Mouse (Mus musculus) layer of hippocampus, adult 9-11 months (tissue): ENCODE data around the gene Il1rapl2.
"Not testable (repeated sequence)": the region's sequence is repeated elsewhere in the genome, so short reads cannot be mapped to it uniquely, and the experiment has no call there.

Source experiments
- DNase-seq: peaks from one replicate; pipeline ENCODE4 v3.0.0; 2022

Il1rapl2 gene

DNA sequence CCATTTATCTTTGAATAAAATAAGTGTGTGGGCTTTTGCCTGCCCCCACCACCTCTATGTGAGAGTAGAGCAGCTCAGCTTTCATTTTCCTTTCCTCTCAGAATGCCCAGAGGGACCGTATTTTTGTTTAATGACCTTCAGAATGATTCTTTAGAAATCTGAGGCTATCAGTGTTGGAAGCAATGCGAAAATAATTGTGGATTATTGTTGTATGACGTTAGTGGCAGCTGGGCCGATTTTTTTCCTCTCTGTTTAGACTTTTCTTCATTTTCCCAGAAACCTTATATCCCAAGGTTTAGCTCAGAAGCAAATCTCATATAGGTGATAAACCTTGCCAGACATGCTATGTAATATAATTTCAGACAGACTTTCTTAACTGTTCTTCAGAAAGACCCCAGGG, 664.2 kb downstream of the Il1rapl2 start:
- DNase-seq: no peak

DNA sequence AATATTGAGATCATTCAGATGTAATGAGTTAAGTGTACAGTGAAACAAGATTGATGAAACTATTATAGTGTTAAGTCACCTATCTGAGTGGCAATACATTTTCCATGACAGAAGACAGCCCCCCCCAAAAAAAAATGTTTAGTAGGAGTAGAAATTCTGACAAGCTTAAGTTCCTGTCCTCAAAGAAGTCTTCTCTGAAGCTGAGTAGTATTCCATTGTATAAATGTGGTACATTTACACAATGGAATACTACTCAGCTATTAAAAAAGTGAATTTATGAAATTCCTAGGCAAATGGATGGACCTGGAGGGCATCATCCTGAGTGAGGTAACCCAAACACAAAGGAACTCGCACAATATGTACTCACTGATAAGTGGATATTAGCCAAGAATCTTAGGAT, 778.3 kb downstream of the Il1rapl2 start:
- not testable (repeated sequence) for DNase-seq

DNA sequence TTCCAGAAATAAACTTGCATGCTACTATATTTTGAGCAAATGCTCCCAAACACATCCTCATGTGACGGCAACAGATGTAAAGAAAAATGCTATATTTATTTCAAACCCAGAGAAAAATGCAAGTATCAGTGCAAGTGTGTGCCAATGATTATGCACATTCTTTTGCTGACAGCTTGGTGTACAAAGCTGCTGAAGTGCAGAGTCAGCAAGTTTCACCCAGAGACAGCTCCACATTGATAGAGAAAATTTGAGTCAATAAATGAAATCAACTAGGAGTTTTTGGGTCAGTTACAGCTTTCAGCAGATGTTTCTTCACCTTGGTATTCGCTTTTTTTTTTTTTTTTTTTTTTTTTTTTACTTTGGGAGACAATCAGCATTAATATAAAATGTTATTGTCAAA, 863.4 kb downstream of the Il1rapl2 start:
- no peak for DNase-seq

DNA sequence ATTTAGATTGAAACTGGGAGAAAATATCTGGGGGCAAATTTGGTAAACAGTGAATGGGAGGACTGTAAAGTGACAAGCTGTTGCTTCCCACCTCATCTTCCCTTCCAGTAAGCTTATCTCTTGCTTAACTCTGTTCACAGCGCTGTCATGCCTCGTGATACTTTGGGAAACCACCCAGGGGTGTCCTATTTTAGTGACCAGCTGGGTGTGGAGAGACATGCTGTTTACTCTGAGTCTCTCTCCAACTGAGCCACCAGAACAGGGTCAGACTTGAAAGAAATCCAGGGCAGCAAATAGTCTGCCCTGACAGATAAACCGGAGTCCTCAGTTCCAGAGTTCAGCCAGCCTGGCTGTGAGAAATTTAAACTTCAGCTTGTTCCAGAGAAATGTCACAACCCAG, 867.5 kb downstream of the Il1rapl2 start:
- no peak for DNase-seq

DNA sequence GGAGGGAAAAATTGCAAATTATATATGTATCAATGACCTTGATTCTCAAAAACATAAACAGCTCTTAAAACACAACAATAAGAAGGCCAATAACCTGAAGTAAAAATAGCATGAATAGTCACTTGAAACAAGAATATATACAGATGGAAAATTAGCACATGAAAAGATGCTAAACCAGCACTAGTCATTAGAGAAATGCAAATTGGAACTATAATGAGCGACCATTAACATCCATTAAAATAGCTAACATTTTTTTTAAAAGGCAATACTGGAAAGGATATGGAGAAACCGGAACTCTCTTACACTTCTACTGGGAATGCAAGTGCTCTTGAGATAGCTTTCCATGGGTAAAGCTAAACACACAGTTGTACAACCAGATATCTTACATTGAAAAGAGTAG, 879.4 kb downstream of the Il1rapl2 start:
- no peak for DNase-seq

DNA sequence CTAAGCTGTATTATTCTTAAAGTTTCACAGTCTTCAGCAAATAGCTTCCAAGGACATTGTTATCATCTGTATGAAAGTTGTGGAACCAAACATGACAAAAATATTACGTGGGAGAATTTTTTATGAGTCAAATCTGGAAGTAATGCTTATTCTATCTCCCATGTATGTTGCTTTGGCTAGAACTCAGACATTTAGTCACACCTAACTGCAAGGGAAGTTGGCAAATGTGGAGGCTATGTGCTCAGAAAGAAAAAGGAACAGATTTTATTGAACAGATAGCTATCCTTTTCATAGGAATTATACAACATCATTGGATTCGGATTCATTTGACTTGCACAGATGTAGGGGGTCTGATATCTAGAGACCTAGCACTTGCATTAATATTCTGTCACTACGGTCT, 908.1 kb downstream of the Il1rapl2 start:
- DNase-seq: no peak

DNA sequence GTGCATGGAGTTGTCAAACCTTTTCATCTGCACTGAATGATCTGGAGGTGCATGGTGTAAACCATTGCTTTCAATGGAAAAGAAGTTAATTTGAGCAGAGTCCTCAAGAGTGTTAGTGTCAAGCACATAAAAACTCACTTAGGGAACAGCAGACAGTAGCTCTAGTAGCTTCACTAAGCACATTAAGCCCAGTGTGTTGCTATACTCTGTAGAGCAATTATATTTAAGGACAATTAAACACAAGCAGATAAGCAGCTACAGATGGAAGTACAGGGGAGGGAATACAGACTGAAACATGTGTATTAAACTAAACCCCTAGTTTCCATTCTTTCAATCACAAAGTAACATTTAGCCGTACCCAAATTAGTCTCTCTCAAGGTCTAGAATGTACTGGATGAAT, 930.1 kb downstream of the Il1rapl2 start:
- DNase-seq: no peak

DNA sequence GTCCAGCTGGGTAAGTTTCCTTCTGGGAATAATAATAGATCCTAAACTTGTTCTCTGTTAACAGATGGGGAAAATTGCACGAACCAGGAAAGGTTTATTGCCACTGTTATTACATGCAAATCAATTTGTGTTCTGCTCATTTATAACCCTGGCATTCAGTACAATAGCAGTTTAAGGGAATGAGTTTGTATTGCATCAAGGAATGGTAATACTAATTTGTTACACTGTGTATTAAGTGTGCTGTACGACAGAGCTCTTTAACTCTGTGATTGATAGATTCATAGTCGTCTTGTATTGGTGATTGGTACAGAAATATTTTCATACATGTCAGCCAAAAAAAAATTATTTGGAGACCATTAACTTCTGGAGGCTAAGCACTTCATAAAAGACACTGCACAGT, 934.6 kb downstream of the Il1rapl2 start:
- DNase-seq: no peak

DNA sequence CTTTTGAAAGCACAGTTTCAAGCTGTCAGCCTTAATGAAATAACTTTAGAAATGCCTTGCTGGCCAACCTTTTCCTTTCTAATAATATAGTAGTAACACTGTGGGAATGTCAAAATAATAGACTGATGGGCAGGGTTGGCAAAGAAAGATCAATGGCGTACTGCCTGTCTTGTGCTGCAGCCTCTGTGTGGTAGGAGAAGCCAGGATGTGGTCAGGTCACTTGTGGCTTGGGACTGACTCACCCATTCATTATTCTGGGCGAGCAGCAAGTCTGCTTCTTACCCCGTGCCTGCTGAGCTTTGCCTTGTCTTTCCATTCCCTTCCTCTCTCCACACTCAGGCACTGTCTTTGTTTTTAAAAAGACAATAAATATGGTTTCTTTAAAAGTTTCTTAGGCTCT, 1049.7 kb downstream of the Il1rapl2 start:
- DNase-seq: no peak

DNA sequence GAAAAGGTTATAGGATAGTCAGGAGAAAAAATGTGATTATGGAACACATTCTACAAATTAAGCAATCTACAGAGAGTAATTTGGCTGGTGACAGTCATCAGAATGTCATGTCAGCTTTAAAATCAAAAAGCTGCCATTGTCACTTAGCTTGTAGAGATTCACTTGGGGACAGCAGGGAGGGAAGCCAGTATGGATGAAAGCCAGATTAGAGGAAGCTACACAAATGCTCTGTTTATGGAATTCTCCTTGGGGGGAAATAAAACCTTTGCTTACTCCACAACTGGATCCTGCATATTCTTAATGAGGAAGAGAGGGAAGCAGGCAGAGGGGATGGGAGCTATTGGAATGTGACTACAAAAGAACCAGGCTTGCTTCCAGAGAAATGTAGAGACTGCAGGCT, 1054.9 kb downstream of the Il1rapl2 start:
- no peak for DNase-seq

DNA sequence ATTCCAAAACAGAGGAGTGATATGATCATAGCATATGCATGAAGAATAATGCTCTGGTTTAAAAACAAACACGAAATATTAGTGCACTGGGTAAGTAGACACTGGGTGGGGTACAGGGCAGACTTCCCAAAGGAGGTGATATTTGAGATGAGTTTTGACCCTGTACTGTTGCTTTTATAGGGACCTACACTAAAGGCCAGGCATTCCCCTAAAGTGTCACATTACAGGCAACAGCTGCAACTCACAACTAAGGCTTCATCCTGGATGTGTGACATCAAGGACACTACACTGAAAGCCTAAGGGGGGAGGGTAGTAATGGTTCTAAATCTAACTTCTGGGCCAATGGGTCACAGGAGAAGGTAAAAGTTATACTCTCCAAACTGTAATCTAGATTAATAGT, 1152.0 kb downstream of the Il1rapl2 start:
- no peak for DNase-seq

DNA sequence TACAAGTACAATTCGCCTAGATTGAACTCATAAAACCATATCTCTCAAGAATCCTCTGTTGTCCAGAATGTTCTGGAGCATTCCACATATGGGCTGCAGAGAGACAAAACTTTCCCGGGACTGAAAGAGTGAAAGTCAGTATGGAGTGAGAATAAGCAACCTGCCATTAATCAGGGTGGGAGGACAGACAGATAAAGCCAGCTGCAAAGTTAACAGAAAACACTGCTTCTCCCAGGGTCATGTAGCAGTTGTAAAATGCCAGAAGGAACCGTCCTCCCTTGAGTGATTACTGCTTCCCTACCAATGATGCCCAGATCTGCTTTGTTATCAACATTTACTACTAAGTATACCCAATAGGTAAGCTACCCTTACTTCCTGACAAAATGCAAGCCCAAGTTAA, 1230.5 kb downstream of the Il1rapl2 start:
- DNase-seq: no peak

DNA sequence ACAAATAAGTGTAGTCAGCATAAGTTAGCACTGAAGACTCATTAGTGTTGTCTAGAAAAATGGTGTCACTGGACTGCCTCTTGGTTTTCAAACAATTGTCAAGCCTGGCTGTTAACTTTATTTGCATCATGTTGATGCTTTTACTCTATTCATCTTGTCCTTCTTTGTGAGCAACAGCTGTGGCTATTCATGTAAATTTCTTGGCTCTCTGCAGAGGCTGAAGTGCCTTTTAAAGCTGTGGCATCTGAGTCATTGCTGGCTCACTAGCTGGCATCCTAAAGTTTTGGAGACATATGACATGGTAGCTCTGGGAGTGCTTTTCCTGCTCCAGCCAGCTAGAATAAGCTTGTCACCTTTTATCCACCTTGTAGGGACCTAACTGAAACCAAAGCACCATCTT, 1261.5 kb downstream of the Il1rapl2 start:
- DNase-seq: no peak

DNA sequence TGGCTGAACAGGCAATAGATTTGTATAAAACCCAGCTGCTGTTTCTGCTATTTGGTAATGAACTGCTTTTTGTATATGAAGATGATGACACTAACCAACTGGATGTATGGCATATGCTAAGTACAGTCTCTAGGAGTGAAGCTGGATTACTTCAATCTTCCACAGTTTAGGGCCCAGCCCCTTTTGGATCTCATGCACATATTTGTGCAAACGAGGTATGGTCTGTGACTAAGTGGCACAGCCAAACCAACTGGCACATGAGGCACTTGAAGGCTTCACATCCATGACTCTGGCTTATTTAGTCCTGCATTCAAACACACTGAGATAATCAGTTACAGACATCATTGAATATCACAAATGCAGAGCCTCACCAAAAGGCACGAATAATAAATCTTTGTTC, 1263.5 kb downstream of the Il1rapl2 start:
- no peak for DNase-seq

DNA sequence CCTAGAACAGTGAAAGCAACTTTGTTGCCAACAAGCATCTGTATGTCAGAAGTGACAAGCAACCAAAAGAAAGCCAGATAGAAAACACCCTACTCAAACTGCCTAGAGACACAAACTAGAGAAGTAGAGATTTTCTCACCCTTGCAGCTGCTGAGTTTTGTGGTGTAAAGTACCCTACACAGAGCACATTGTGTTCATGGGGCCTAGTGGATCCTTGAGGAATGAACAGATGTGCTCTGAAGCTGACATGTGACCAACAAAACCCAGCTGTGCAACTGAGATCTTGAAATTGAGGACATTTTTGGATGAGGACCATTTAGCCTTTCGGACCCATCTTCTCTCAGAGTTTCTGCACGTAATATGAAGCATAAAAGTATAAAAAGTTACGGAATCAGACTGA, 1268.0 kb downstream of the Il1rapl2 start:
- DNase-seq: no peak
